Mouse (Mus musculus) C2C12 (cell line): ENCODE data around the gene Gm4952. TPM values are rescaled to one million over a fixed set of nuclear protein-coding genes. Genes with fewer than 3 reads are reported as not detected.

Experiments used
- H3K27me3 ChIP-seq: one replicate; pipeline ENCODE4 v1.6.1; 2011; ENCODE audit not compliant: control insufficient read depth, insufficient read depth, insufficient read length
- H3K36me3 ChIP-seq: one replicate; pipeline ENCODE4 v1.6.1; 2011; ENCODE audit not compliant: control insufficient read depth, insufficient read depth
- H3K4me3 ChIP-seq: one replicate; pipeline ENCODE4 v1.5.1; 2011; ENCODE audit warnings: mild to moderate bottlenecking, control low read depth; ENCODE audit not compliant: poor library complexity, insufficient read depth, severe bottlenecking
- H3K79me2 ChIP-seq: one replicate; pipeline ENCODE4 v1.6.1; 2011; ENCODE audit not compliant: control insufficient read depth, insufficient read depth
- H3K79me3 ChIP-seq: one replicate; pipeline ENCODE4 v1.6.1; 2011; ENCODE audit warnings: low read depth, control low read depth
- H3ac ChIP-seq: one replicate; pipeline ENCODE3; 2011; ENCODE audit warnings: low read depth; ENCODE audit not compliant: control insufficient read depth, insufficient read length
- CEBPB ChIP-seq: IDR thresholded peaks from one replicate; pipeline ENCODE4 v1.6.1; 2011; ENCODE audit warnings: low read depth, mild to moderate bottlenecking, control low read depth, moderate library complexity
- CTCF ChIP-seq: IDR thresholded peaks from one replicate; pipeline ENCODE4 v1.5.1; 2011; ENCODE audit not compliant: control insufficient read depth, insufficient read depth, insufficient read length
- FOSL1 ChIP-seq: IDR thresholded peaks from one replicate; pipeline ENCODE4 v1.8.0; 2011; ENCODE audit warnings: mild to moderate bottlenecking, low read length; ENCODE audit not compliant: poor library complexity, insufficient read depth, severe bottlenecking
- MAX ChIP-seq: IDR thresholded peaks from one replicate; pipeline ENCODE4 v1.6.1; 2011; ENCODE audit warnings: mild to moderate bottlenecking, control low read depth
- MYOD1 ChIP-seq: IDR thresholded peaks from one replicate; pipeline ENCODE4 v1.6.1; 2011; ENCODE audit warnings: low read depth; ENCODE audit not compliant: control insufficient read depth, insufficient read length
- MYOG ChIP-seq: IDR thresholded peaks from one replicate; pipeline ENCODE4 v1.6.1; 2011; ENCODE audit not compliant: control insufficient read depth, insufficient read length; ENCODE audit errors: extremely low read depth
- USF1 ChIP-seq: IDR thresholded peaks from one replicate; pipeline ENCODE4 v1.6.1; 2011; ENCODE audit warnings: low read depth, mild to moderate bottlenecking, control low read depth, moderate library complexity
- polyA plus RNA-seq: library from polyadenylated mRNA; unstranded; fragments of >200 nt; fragmentation: generic; extraction: Trizol; gene quantifications from one replicate; pipeline ENCODE4 v1.2.1, GENCODE M21; 2012; ENCODE audit warnings: missing spikeins

Gene Gm4952
- polyA plus RNA-seq, 1 experiment, result not detected

GRCm38 (mm10) chr19:12595530-12596289, 4.1 kb upstream of the Gm4952 start:
- H3K4me3 ChIP-seq, result peak overlapping the region; percentile 25
- H3ac ChIP-seq, result peak overlapping the region; percentile 33
- no peaks in the 10 kb centered on the region for H3K79me2 ChIP-seq
- H3K36me3 ChIP-seq, result peaks cover 10% of the 10 kb centered on the region
- TF ChIP-seq CTCF (peak; percentile 33), USF1 (no peak), MYOG (no peak), FOSL1 (no peak), CEBPB (peak; percentile 2), MAX (no peak), MYOD1 (no peak)
- H3K79me3 ChIP-seq, result no peaks in the 10 kb centered on the region
- H3K27me3 ChIP-seq, result no peaks in the 10 kb centered on the region

GRCm38 (mm10) chr19:12596290-12597072, 3.3 kb upstream of the Gm4952 start:
- TF ChIP-seq MAX (no peak), FOSL1 (no peak), CEBPB (no peak), MYOD1 (no peak), CTCF (no peak), USF1 (no peak), MYOG (no peak)
- no peaks in the 10 kb centered on the region for H3K79me3 ChIP-seq

GRCm38 (mm10) chr19:12597073-12597405, 2.7 kb upstream of the Gm4952 start:
- TF ChIP-seq MAX (no peak), CTCF (no peak), FOSL1 (no peak)
- H3K4me3 ChIP-seq, result no peak overlapping the region
- no peak overlapping the region for H3ac ChIP-seq

More at GRCm38 (mm10) chr19:12596290-12597072, 3.3 kb upstream of the Gm4952 start:
- peak overlapping the region; percentile 33 for H3ac ChIP-seq
- H3K79me2 ChIP-seq, result no peaks in the 10 kb centered on the region
- H3K4me3 ChIP-seq, result peak overlapping the region; percentile 25
- H3K27me3 ChIP-seq, result no peaks in the 10 kb centered on the region
- peaks cover 8% of the 10 kb centered on the region for H3K36me3 ChIP-seq

GRCm38 (mm10) chr19:12598674-12599073, 1.1 kb upstream of the Gm4952 start:
- H3K79me3 ChIP-seq, result no peaks in the 10 kb centered on the region
- H3ac ChIP-seq, result no peak overlapping the region
- no peaks in the 10 kb centered on the region for H3K79me2 ChIP-seq
- H3K4me3 ChIP-seq, result no peak overlapping the region
- no peaks in the 10 kb centered on the region for H3K27me3 ChIP-seq
- H3K36me3 ChIP-seq, result no peaks in the 10 kb centered on the region
- TF ChIP-seq MYOG (no peak), MAX (no peak), MYOD1 (no peak), FOSL1 (no peak)

More at GRCm38 (mm10) chr19:12597073-12597405, 2.7 kb upstream of the Gm4952 start:
- H3K36me3 ChIP-seq, result peaks cover 6% of the 10 kb centered on the region
- H3K79me3 ChIP-seq, result no peaks in the 10 kb centered on the region
- H3K27me3 ChIP-seq, result no peaks in the 10 kb centered on the region
- no peaks in the 10 kb centered on the region for H3K79me2 ChIP-seq

GRCm38 (mm10) chr19:12600684-12601480, 1.1 kb downstream of the Gm4952 start:
- Histone ChIP-seq H3K79me2 (no peaks in the 10 kb centered on the region), H3K27me3 (no peaks in the 10 kb centered on the region), H3ac (no peak overlapping the region), H3K4me3 (no peak overlapping the region), H3K36me3 (no peaks in the 10 kb centered on the region), H3K79me3 (no peaks in the 10 kb centered on the region)
- no peak for TF ChIP-seq MYOD1
- TF ChIP-seq MYOG, result no peak
- no peak for TF ChIP-seq FOSL1
- TF ChIP-seq USF1, result no peak
- no peak for TF ChIP-seq CEBPB
